Mouse (Mus musculus): Measurements from ENCODE around the gene Phpt1. TPM values are rescaled to one million over a fixed set of nuclear protein-coding genes. Genes with fewer than 3 reads are reported as not detected.

Gene Phpt1
- 9.9 TPM for polyA plus RNA-seq (2015; fragmentation: Illumina TruSeq; extraction: RNeasy Lipid Tissue Mini Kit (QIAGEN cat#74804); ENCODE audit: insufficient read depth, low read depth, low replicate concordance)

DNA sequence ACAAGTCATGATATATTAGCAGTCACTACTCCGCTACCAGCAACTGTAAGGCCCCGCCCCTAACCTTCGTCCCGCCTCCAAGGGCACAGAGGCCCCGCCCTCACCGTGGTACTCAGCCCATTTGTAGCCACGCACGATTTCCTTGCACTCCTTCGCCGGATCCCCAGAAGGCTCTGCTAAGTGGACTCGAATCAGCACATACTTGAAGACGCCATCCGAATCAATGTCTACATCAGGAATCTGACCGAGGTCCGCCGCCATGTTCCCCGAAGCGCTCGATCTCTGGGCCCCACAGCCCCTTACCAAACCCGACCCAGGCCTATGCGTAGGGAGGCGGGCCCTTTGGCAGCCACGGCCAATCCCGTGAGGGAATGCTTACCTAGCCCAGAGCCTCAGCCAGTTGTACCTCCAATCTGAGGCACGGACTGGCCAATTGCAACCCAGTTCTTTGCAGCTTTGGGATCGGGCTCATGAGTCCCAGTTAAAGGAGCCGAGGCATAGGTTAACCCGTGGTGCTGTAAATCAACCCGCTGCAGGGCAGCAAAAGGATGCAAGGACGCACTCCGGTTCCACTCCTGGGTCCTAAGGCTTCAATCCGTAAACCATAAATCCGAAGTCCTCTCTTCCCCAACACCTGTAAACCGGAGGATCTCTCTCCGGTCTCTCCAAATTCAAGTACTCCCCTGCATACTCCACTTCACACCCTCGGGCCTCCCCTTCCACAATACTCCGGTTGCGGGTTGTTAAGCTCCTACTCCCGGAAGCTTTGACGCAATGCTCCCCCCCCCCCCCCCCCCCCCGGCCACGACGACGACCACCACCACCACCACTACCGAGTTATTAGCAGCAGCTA lies at the start of gene Phpt1, which contains the start of gene Mamdc4:
TSS of gene Phpt1 (minus strand) at position 646 of the 853 bp plus-strand sequence.
TSS of gene Mamdc4 (minus strand) at position 267 of the 853 bp plus-strand sequence.

GRCm38 (mm10) chr2:25621229-25622200 lies 46.5 kb upstream of the Phpt1 start, which contains the start of gene Tmem141:
TSS of gene Tmem141 (minus strand) at chr2:25622005.

GRCm38 (mm10) chr2:25617578-25617977 lies 42.6 kb upstream of the Phpt1 start, which contains the start of gene Ccdc183:
TSS of gene Ccdc183 (minus strand) at chr2:25617678.

GRCm38 (mm10) chr2:25607761-25608622 lies 33.0 kb upstream of the Phpt1 start, which contains the start of gene Rabl6:
TSS of gene Rabl6 (minus strand) at chr2:25608521.

GRCm38 (mm10) chr2:25581294-25581864 lies 6.4 kb upstream of the Phpt1 start, which contains the start of gene Ajm1:
TSS of gene Ajm1 (minus strand) at chr2:25581757.

DNA sequence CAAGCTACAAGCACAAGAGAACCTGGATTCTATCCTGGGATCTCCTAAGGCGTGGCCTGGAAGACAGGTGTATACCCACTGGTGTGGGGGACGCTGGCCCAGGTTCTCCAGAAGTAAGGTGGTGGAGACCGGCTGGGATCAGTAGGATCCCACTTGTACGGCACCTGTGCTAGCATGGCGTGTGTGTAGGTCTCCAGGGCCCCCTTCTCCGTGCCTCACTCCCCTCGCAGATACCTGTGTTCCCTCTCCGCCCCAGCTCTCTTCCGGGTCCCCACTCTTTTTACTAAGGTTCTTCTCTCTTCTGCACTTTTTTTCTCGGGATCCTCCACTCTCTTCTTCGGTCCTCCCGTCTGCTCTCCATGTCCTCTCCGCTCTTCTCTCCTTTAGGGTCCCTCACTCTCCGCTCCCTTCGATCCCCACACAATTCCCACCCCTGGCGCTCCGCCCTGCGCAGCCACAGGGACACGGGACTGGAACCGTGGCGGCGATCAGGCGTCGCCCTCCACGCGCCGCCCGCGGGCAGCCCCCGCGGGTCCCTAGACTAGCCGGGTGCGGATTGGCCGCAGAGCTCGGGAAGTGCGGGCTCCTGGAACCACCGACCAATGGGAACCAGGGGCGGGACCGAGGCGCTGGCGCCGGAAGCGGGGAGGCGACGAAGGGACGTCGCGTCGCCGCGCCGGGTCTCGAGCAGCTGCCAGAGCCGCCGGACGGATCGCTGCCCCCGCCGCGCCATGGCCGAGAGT lies 17.6 kb downstream of the Phpt1 start, which contains the start of gene Edf1:
TSS of gene Edf1 (plus strand) at position 627 of the 743 bp plus-strand sequence.

GRCm38 (mm10) chr2:25546811-25547491 lies 28.1 kb downstream of the Phpt1 start, which contains the start of gene Traf2:
TSS of gene Traf2 (minus strand) at chr2:25546940.

Other genes starting within 250 kb of the Phpt1 start
- gene Man1b1, start 242.9 kb downstream of the Phpt1 start, polyA plus RNA-seq (2015; fragmentation: Illumina TruSeq; extraction: RNeasy Lipid Tissue Mini Kit (QIAGEN cat#74804); ENCODE audit: insufficient read depth, low read depth, low replicate concordance) = 12.2 TPM
- gene Dpp7, start 218.9 kb downstream of the Phpt1 start, polyA plus RNA-seq (2015; fragmentation: Illumina TruSeq; extraction: RNeasy Lipid Tissue Mini Kit (QIAGEN cat#74804); ENCODE audit: insufficient read depth, low read depth, low replicate concordance) = 24.6 TPM
- 18.7 TPM for gene Uap1l1, start 209.5 kb downstream of the Phpt1 start, polyA plus RNA-seq (2015; fragmentation: Illumina TruSeq; extraction: RNeasy Lipid Tissue Mini Kit (QIAGEN cat#74804); ENCODE audit: insufficient read depth, low read depth, low replicate concordance)
- not detected for gene Sapcd2, start 202.9 kb downstream of the Phpt1 start, polyA plus RNA-seq (2015; fragmentation: Illumina TruSeq; extraction: RNeasy Lipid Tissue Mini Kit (QIAGEN cat#74804); ENCODE audit: insufficient read depth, low read depth, low replicate concordance)
- gene Entpd2, start 179.3 kb downstream of the Phpt1 start, polyA plus RNA-seq (2015; fragmentation: Illumina TruSeq; extraction: RNeasy Lipid Tissue Mini Kit (QIAGEN cat#74804); ENCODE audit: insufficient read depth, low read depth, low replicate concordance) = 16.2 TPM
- 96.2 TPM for gene Npdc1, start 175.9 kb downstream of the Phpt1 start, polyA plus RNA-seq (2015; fragmentation: Illumina TruSeq; extraction: RNeasy Lipid Tissue Mini Kit (QIAGEN cat#74804); ENCODE audit: insufficient read depth, low read depth, low replicate concordance)
- not detected for gene Fut7, start 152.0 kb downstream of the Phpt1 start, polyA plus RNA-seq (2015; fragmentation: Illumina TruSeq; extraction: RNeasy Lipid Tissue Mini Kit (QIAGEN cat#74804); ENCODE audit: insufficient read depth, low read depth, low replicate concordance)
- 12.8 TPM for gene Abca2, start 146.5 kb downstream of the Phpt1 start, polyA plus RNA-seq (2015; fragmentation: Illumina TruSeq; extraction: RNeasy Lipid Tissue Mini Kit (QIAGEN cat#74804); ENCODE audit: insufficient read depth, low read depth, low replicate concordance)
- gene Clic3, start 118.4 kb downstream of the Phpt1 start, polyA plus RNA-seq (2015; fragmentation: Illumina TruSeq; extraction: RNeasy Lipid Tissue Mini Kit (QIAGEN cat#74804); ENCODE audit: insufficient read depth, low read depth, low replicate concordance) = not detected
- 43.3 TPM for gene Paxx, start 114.1 kb downstream of the Phpt1 start, polyA plus RNA-seq (2015; fragmentation: Illumina TruSeq; extraction: RNeasy Lipid Tissue Mini Kit (QIAGEN cat#74804); ENCODE audit: insufficient read depth, low read depth, low replicate concordance)
- 2.9 TPM for gene Ptgds, start 105.2 kb downstream of the Phpt1 start, polyA plus RNA-seq (2015; fragmentation: Illumina TruSeq; extraction: RNeasy Lipid Tissue Mini Kit (QIAGEN cat#74804); ENCODE audit: insufficient read depth, low read depth, low replicate concordance)
- gene Lcn12, start 81.3 kb downstream of the Phpt1 start, polyA plus RNA-seq (2015; fragmentation: Illumina TruSeq; extraction: RNeasy Lipid Tissue Mini Kit (QIAGEN cat#74804); ENCODE audit: insufficient read depth, low read depth, low replicate concordance) = not detected
- 26.2 TPM for gene Fbxw5, start 74.5 kb downstream of the Phpt1 start, polyA plus RNA-seq (2015; fragmentation: Illumina TruSeq; extraction: RNeasy Lipid Tissue Mini Kit (QIAGEN cat#74804); ENCODE audit: insufficient read depth, low read depth, low replicate concordance)
- 1.0 TPM for gene C8g, start 73.5 kb downstream of the Phpt1 start, polyA plus RNA-seq (2015; fragmentation: Illumina TruSeq; extraction: RNeasy Lipid Tissue Mini Kit (QIAGEN cat#74804); ENCODE audit: insufficient read depth, low read depth, low replicate concordance)
- 5.1 TPM for gene Traf2, start 28.3 kb downstream of the Phpt1 start, polyA plus RNA-seq (2015; fragmentation: Illumina TruSeq; extraction: RNeasy Lipid Tissue Mini Kit (QIAGEN cat#74804); ENCODE audit: insufficient read depth, low read depth, low replicate concordance)
- 66.9 TPM for gene Edf1, start 17.4 kb downstream of the Phpt1 start, polyA plus RNA-seq (2015; fragmentation: Illumina TruSeq; extraction: RNeasy Lipid Tissue Mini Kit (QIAGEN cat#74804); ENCODE audit: insufficient read depth, low read depth, low replicate concordance)
- 2.6 TPM for gene Mamdc4, start 379 bp downstream of the Phpt1 start, polyA plus RNA-seq (2015; fragmentation: Illumina TruSeq; extraction: RNeasy Lipid Tissue Mini Kit (QIAGEN cat#74804); ENCODE audit: insufficient read depth, low read depth, low replicate concordance)
- 0.63 TPM for gene Ajm1, start 6.5 kb upstream of the Phpt1 start, polyA plus RNA-seq (2015; fragmentation: Illumina TruSeq; extraction: RNeasy Lipid Tissue Mini Kit (QIAGEN cat#74804); ENCODE audit: insufficient read depth, low read depth, low replicate concordance)
- gene Rabl6, start 33.3 kb upstream of the Phpt1 start, polyA plus RNA-seq (2015; fragmentation: Illumina TruSeq; extraction: RNeasy Lipid Tissue Mini Kit (QIAGEN cat#74804); ENCODE audit: insufficient read depth, low read depth, low replicate concordance) = 52.4 TPM
- not detected for gene Ccdc183, start 42.5 kb upstream of the Phpt1 start, polyA plus RNA-seq (2015; fragmentation: Illumina TruSeq; extraction: RNeasy Lipid Tissue Mini Kit (QIAGEN cat#74804); ENCODE audit: insufficient read depth, low read depth, low replicate concordance)
- gene Tmem141, start 46.8 kb upstream of the Phpt1 start, polyA plus RNA-seq (2015; fragmentation: Illumina TruSeq; extraction: RNeasy Lipid Tissue Mini Kit (QIAGEN cat#74804); ENCODE audit: insufficient read depth, low read depth, low replicate concordance) = 9.0 TPM
- gene Fcna, start 52.8 kb upstream of the Phpt1 start, polyA plus RNA-seq (2015; fragmentation: Illumina TruSeq; extraction: RNeasy Lipid Tissue Mini Kit (QIAGEN cat#74804); ENCODE audit: insufficient read depth, low read depth, low replicate concordance) = 9.0 TPM
- gene Lcn8, start 77.9 kb upstream of the Phpt1 start, polyA plus RNA-seq (2015; fragmentation: Illumina TruSeq; extraction: RNeasy Lipid Tissue Mini Kit (QIAGEN cat#74804); ENCODE audit: insufficient read depth, low read depth, low replicate concordance) = not detected
- gene Lcn5, start 82.7 kb upstream of the Phpt1 start, polyA plus RNA-seq (2015; fragmentation: Illumina TruSeq; extraction: RNeasy Lipid Tissue Mini Kit (QIAGEN cat#74804); ENCODE audit: insufficient read depth, low read depth, low replicate concordance) = not detected
- not detected for gene Lcn6, start 101.6 kb upstream of the Phpt1 start, polyA plus RNA-seq (2015; fragmentation: Illumina TruSeq; extraction: RNeasy Lipid Tissue Mini Kit (QIAGEN cat#74804); ENCODE audit: insufficient read depth, low read depth, low replicate concordance)
- not detected for gene Lcn10, start 107.5 kb upstream of the Phpt1 start, polyA plus RNA-seq (2015; fragmentation: Illumina TruSeq; extraction: RNeasy Lipid Tissue Mini Kit (QIAGEN cat#74804); ENCODE audit: insufficient read depth, low read depth, low replicate concordance)
- gene Obp2a, start 124.8 kb upstream of the Phpt1 start, polyA plus RNA-seq (2015; fragmentation: Illumina TruSeq; extraction: RNeasy Lipid Tissue Mini Kit (QIAGEN cat#74804); ENCODE audit: insufficient read depth, low read depth, low replicate concordance) = not detected
- 5.2 TPM for gene Bmyc, start 131.5 kb upstream of the Phpt1 start, polyA plus RNA-seq (2015; fragmentation: Illumina TruSeq; extraction: RNeasy Lipid Tissue Mini Kit (QIAGEN cat#74804); ENCODE audit: insufficient read depth, low read depth, low replicate concordance)
- gene Obp2b, start 161.8 kb upstream of the Phpt1 start, polyA plus RNA-seq (2015; fragmentation: Illumina TruSeq; extraction: RNeasy Lipid Tissue Mini Kit (QIAGEN cat#74804); ENCODE audit: insufficient read depth, low read depth, low replicate concordance) = not detected
- gene Lcn3, start 190.3 kb upstream of the Phpt1 start, polyA plus RNA-seq (2015; fragmentation: Illumina TruSeq; extraction: RNeasy Lipid Tissue Mini Kit (QIAGEN cat#74804); ENCODE audit: insufficient read depth, low read depth, low replicate concordance) = not detected
- gene Lcn11, start 201.8 kb upstream of the Phpt1 start, polyA plus RNA-seq (2015; fragmentation: Illumina TruSeq; extraction: RNeasy Lipid Tissue Mini Kit (QIAGEN cat#74804); ENCODE audit: insufficient read depth, low read depth, low replicate concordance) = not detected
- gene Gm13539, start 207.0 kb upstream of the Phpt1 start, polyA plus RNA-seq (2015; fragmentation: Illumina TruSeq; extraction: RNeasy Lipid Tissue Mini Kit (QIAGEN cat#74804); ENCODE audit: insufficient read depth, low read depth, low replicate concordance) = not detected
- not detected for gene Glt6d1, start 240.6 kb upstream of the Phpt1 start, polyA plus RNA-seq (2015; fragmentation: Illumina TruSeq; extraction: RNeasy Lipid Tissue Mini Kit (QIAGEN cat#74804); ENCODE audit: insufficient read depth, low read depth, low replicate concordance)
- not detected for gene Lcn9, start 247.9 kb upstream of the Phpt1 start, polyA plus RNA-seq (2015; fragmentation: Illumina TruSeq; extraction: RNeasy Lipid Tissue Mini Kit (QIAGEN cat#74804); ENCODE audit: insufficient read depth, low read depth, low replicate concordance)

All from pancreas, adult 10 weeks (tissue).